Mouse (Mus musculus) urinary bladder, postnatal 0 days (tissue): ENCODE data around the gene Tut4. TPM values are rescaled to one million over a fixed set of nuclear protein-coding genes. Genes with fewer than 3 reads are reported as not detected.

Experiments
- polyA plus RNA-seq: library from polyadenylated mRNA; unstranded; fragments of >200 nt; fragmentation: Nextera tagmentation; extraction: Ambion mirVana; gene quantifications from 2 replicates; pipeline ENCODE4 v1.2.1, GENCODE M21; 2015

The Tut4 gene
- polyA plus RNA-seq: 21.4 and 22.4 TPM in 2 replicates

DNA sequence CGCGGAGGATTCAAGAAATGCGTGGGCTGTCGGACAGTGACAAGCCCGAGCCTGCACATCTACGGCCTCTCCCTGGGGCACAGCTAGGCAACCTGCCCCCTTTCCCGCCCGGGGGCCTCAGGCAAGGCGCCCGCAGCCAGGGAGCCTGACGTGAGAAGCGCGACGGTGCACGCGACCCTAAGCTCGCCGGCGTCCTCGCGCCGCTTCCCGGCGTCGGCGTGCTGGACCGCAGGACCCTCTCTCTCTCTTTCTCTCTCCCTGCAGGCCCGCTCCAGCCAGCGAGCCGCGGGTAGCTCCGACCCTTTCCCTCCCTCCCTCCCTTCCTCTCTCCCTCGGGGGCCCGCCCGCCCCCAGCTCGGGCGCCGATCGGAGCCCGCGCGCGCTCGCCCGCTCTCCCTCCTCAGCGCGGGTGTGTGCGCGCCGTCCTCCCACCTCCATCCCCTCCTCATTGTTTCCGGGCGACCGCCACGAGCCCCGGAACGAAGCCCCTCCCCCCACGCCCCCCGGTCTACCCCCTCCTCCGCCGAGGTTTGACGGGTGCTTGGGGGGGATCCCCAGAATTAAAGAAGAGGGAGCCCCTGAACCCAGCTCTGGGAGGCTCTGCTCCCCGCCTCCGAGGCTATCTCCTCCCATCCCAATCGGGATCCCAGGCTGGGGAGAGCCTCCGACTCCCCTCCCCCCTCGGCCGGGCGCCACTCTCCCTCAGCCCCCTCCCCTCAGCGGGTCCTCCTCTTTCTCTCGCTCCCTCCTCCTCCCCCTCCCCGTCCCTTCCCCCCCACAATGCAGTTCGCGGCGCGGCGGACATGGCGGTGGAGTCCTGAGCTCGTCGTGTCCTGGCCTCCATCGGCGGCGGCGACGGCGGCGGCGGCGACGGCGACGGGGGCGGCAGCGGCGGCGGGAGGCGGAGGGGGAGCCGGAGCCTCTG is at the start of gene Tut4:
TSS of gene Tut4 (plus strand) at position 196 of the 925 bp plus-strand sequence.

GRCm38 (mm10) chr4:108578840-108579742 is 119.9 kb downstream of the Tut4 start, which contains the start of the genes Prpf38a and Orc1:
Gene Prpf38a (minus strand): TSS chr4:108579336.
Gene Orc1 (plus strand): TSS chr4:108579423.

Other genes starting within 250 kb of the Tut4 start
- gene Zyg11a, start 241.4 kb upstream of the Tut4 start, polyA plus RNA-seq: 0.05 and 0.11 TPM in 2 replicates
- gene Zyg11b, start 158.3 kb upstream of the Tut4 start, polyA plus RNA-seq: 6.1 and 6.5 TPM in 2 replicates
- gene Coa7, start 131.3 kb upstream of the Tut4 start, polyA plus RNA-seq: 31.3 and 33.4 TPM in 2 replicates
- not detected in 2 replicates for gene Shisal2a, start 76.1 kb upstream of the Tut4 start, polyA plus RNA-seq
- gene Gpx7, start 52.5 kb upstream of the Tut4 start, polyA plus RNA-seq: 65.2 and 79.7 TPM in 2 replicates
- 43.4 and 49.3 TPM in 2 replicates for gene Prpf38a, start 119.9 kb downstream of the Tut4 start, polyA plus RNA-seq
- 2.4 and 3.7 TPM in 2 replicates for gene Orc1, start 120.0 kb downstream of the Tut4 start, polyA plus RNA-seq
- 19.0 and 22.9 TPM in 2 replicates for gene Cc2d1b, start 160.5 kb downstream of the Tut4 start, polyA plus RNA-seq